Mouse (Mus musculus) lung, embryonic 15.5 days (tissue): Measurements from ENCODE around the gene Gm10377. TPM values are rescaled to one million over a fixed set of nuclear protein-coding genes. Genes with fewer than 3 reads are reported as not detected.
"Not testable (repeated sequence)": the region's sequence is repeated elsewhere in the genome, so short reads cannot be mapped to it uniquely, and the experiment has no call there.

Experiments used
- ATAC-seq: fragments of 200-750 bp; cut with Nextera tagmentation; 2 replicates; pipeline ENCODE4 v1.8.0; 2017; ENCODE audit warnings: moderate number of reproducible peaks, borderline replicate concordance; ENCODE audit not compliant: low FRiP score, low TSS enrichment; ENCODE audit errors: extremely low read depth
- H3K27ac ChIP-seq: fragments of 300-500 bp; sonication (generic); 2 replicates; pipeline ENCODE4 v1.5.1; 2015; ENCODE audit warnings: moderate library complexity, mild to moderate bottlenecking, inconsistent platforms
- H3K27me3 ChIP-seq: fragments of 300-500 bp; sonication (generic); 2 replicates; pipeline ENCODE4 v1.6.1; 2015; ENCODE audit warnings: inconsistent platforms
- H3K36me3 ChIP-seq: fragments of 300-500 bp; sonication (generic); 2 replicates; pipeline ENCODE4 v1.6.1; 2015; ENCODE audit warnings: inconsistent platforms
- H3K4me1 ChIP-seq: fragments of 300-500 bp; sonication (generic); 2 replicates; pipeline ENCODE4 v1.6.1; 2015; ENCODE audit warnings: inconsistent platforms
- H3K4me2 ChIP-seq: fragments of 300-500 bp; sonication (generic); 2 replicates; pipeline ENCODE4 v1.6.1; 2015; ENCODE audit warnings: inconsistent platforms, mild to moderate bottlenecking, moderate library complexity
- H3K4me3 ChIP-seq: fragments of 300-500 bp; sonication (generic); 2 replicates; pipeline ENCODE4 v1.5.1; 2015; ENCODE audit warnings: mild to moderate bottlenecking, inconsistent platforms
- H3K9ac ChIP-seq: fragments of 300-500 bp; sonication (generic); 2 replicates; pipeline ENCODE4 v1.6.1; 2015; ENCODE audit warnings: inconsistent platforms
- H3K9me3 ChIP-seq: fragments of 300-500 bp; sonication (generic); 2 replicates; pipeline ENCODE4 v1.6.1; 2016; ENCODE audit warnings: inconsistent platforms
- WGBS: fragments of 180-500 bp; shearing (Covaris S2); methylation state at CpG from one replicate; pipeline ENCODE4 v1.1.7; 2015; 5-methylcytosine and 5-hydroxymethylcytosine counted together
- polyA plus RNA-seq: library from polyadenylated mRNA; unstranded; fragments of >200 nt; fragmentation: Nextera tagmentation; extraction: Ambion mirVana; gene quantifications from 2 replicates; pipeline ENCODE4 v1.2.1, GENCODE M21; 2015

The Gm10377 gene
- not detected in 2 replicates for polyA plus RNA-seq

GRCm38 (mm10) chr14:42797887-42798286 lies at the start of gene Gm10377:
Gene Gm10377, minus strand, starts transcription at chr14:42797987.
- not testable (repeated sequence) for H3K4me1 ChIP-seq, H3K4me2 ChIP-seq, H3K9me3 ChIP-seq, ATAC-seq, H3K36me3 ChIP-seq, H3K27ac ChIP-seq, H3K9ac ChIP-seq, H3K27me3 ChIP-seq, H3K4me3 ChIP-seq

GRCm38 (mm10) chr14:42768721-42769120 lies 29.1 kb downstream of the Gm10377 start, which contains the start of gene Gm3015:
Gene Gm3015, minus strand, starts transcription at chr14:42768821.
- WGBS: 100% methylated on average over 1 of the region's 1 CpGs
- H3K9ac ChIP-seq, H3K4me1 ChIP-seq, H3K27me3 ChIP-seq, H3K4me3 ChIP-seq, H3K27ac ChIP-seq, H3K36me3 ChIP-seq, ATAC-seq, H3K4me2 ChIP-seq, H3K9me3 ChIP-seq: not testable (repeated sequence)

Other genes starting within 250 kb of the Gm10377 start
- not detected in 2 replicates for gene Gm17124, start 198.1 kb downstream of the Gm10377 start, polyA plus RNA-seq
- not detected in 2 replicates for gene Gm3633, start 156.1 kb downstream of the Gm10377 start, polyA plus RNA-seq
- not detected in 2 replicates for gene Gm10378, start 142.0 kb downstream of the Gm10377 start, polyA plus RNA-seq
- not detected in 2 replicates for gene Gm3015, start 29.2 kb downstream of the Gm10377 start, polyA plus RNA-seq
- gene Gm21977, start 55.5 kb upstream of the Gm10377 start, polyA plus RNA-seq: not detected in 2 replicates
- gene Gm8082, start 195.6 kb upstream of the Gm10377 start, polyA plus RNA-seq: not detected in 2 replicates
- not detected in 2 replicates for gene Gm10376, start 217.6 kb upstream of the Gm10377 start, polyA plus RNA-seq